Mouse (Mus musculus): Measurements from ENCODE around the gene Fsd1l.
"Not testable (repeated sequence)": the region's sequence is repeated elsewhere in the genome, so short reads cannot be mapped to it uniquely, and the experiment has no call there.

Gene Fsd1l

DNA sequence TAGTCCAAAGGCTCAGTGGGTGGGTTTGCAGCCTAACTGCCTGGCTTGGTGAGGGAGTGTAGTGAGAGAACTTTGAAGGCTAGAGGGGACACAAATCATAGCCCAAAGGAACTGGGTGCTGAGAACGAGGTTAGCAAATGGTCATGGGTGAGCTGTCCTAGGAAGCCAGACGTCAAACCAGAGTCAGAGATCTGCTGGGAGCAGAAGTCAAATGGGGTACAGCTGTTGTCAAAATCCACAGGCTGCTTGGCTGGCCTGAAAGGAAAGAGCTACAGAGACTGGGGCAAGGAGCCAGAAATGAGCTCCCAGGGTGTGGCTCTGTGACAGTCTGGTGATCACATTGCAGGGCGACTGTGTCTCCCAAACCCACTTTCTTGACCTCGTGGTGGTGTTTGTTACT is 2.3 kb upstream of the Fsd1l start:
- DNase-seq (ENCODE audit: low spot score): no peak

DNA sequence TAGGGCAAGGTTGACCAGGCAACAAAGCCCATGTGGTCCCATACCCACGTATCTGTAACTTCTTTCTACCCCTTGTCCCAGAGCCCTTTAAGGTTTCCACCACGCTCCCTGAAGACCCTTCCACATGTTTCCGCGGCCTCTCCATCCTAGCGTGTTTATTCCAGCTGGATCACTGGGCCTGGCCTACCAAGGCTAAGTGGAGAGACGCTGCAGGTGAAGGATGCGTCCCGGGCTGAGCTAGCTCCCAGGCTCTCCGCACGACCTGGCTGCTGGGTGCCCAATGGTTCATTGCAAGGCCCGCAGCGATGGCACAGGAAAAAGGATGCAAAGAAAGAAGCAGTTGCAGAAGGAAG is 332 bp upstream of the Fsd1l start:
- DNase-seq (ENCODE audit: low spot score): no peak

DNA sequence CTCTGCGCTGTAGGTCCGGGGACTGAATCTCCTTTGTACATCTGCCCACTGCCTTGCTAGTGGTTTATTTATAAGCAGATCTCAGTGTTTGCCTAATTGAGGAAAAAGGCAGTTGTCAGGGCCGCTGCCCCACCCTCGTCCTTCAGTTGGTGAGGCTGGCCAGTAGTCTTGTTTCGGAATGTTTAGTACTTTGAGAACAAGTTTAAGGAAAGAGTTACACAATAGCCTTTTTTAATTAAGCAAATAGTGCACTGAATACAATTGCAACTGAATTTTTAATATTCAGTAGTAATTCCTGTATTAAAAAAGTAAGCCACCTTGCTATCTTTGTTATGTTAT is 709 bp downstream of the Fsd1l start:
- DNase-seq (ENCODE audit: low spot score): no peak

GRCm38 (mm10) chr4:53635336-53635735 is 4.1 kb downstream of the Fsd1l start:
- DNase-seq (ENCODE audit: low spot score): no peak

- DNase-seq (ENCODE audit: low spot score): no peak
Observed at GRCm38 (mm10) chr4:53637269-53637909, 6.1 kb downstream of the Fsd1l start.

GRCm38 (mm10) chr4:53638549-53639123 is 7.4 kb downstream of the Fsd1l start:
- no peak for DNase-seq (ENCODE audit: low spot score)

- no peak for DNase-seq (ENCODE audit: low spot score)
Observed at GRCm38 (mm10) chr4:53658029-53658428, 26.8 kb downstream of the Fsd1l start.

DNA sequence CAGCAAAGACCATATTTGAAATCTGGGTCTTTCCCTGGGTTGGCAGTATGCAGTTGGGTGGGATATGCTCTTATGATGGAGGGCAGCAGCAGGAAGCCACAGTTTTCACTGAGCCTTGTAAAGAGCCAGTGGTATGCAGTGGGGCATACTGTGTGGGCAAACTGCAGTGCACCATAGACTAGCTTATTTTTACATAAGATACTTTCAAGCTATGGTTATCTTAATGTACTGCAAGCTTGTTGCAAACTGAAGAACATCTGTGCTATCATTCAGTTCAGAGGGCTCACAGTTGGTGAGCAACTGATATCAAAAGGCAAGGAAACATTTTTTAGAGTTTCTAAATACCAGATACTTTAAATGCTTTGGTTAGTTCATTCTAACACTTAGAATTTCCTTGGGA is 29.4 kb downstream of the Fsd1l start:
- no peak for DNase-seq (ENCODE audit: low spot score)

DNA sequence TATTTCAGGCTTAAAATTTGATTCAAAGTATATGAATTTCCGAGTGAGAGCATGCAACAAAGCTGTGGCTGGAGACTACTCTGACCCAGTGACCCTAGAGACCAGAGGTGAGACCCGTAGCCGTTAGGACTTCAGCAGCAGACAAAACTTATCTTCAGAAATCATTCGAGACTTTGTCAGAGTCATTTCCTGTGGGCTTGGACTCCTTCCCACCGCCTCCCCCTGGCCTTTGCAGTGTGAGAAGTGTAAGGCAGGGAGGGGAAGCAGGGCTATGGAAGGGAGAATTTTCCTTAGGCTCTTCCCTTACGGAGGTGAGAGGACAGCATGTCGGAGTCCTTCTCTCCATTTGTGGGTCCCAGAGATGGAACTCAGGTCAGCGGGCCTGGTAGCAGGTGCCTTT is 50.8 kb downstream of the Fsd1l start:
- no peak for DNase-seq (ENCODE audit: low spot score)

DNA sequence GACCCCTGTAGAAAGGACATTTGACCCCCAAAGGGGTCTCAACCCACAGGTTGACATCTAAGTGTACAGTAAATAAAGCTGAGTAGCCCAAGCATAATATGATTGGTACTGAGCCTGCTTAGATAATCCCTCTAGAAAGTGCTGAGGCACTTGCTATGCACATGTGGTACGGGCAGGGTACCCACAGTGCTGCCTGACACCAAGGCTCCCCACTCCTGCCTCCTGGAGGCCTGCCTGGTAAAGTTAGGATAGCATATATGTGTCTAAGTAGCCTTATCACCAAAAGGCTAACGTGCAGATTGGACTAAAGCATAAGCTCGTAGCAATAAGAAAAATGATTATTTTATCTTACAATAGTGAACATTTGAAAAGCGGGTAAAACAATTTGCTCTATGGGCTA is 57.7 kb downstream of the Fsd1l start:
- DNase-seq (ENCODE audit: low spot score): no peak

DNA sequence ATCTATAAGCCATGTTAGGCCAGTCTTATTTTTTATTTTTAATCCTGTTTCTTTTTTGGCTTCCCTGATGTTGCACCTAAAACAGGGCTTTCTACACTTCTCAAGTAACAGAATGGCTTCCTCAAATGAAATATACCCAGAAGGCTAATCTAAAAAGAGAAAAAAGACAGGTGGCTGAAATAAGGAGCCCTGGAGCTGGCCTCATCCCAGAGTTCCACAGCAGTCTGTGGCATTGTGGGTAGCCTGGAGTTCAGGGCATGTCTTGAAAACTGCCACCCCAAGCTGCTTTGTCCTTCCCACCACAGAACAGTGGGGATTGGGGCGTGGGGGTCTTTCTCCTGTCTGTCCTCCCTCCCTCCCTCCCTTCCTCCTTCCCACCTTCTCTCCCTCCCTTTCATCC is 60.1 kb downstream of the Fsd1l start:
- no peak for DNase-seq (ENCODE audit: low spot score)

DNA sequence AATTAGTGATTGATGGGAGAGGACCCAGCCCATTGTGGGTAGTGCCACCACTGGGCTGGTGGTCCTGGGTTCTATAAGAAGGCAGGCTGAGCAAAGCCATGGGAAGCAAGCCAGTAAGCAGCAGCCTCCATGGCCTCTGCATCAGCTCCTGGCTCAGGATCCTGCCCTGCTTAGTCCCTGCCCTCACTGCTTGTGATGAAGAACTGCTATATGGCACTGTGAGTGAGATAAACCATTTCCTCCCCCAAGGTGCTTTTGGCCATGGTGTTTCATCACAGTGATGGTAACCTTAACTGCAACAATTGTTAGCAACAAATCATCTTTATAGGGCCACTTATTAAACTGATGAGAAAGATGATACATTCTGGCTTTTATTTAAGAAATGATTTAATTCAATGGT is 77.9 kb downstream of the Fsd1l start:
- not testable (repeated sequence) for DNase-seq (ENCODE audit: low spot score)

- no peak for DNase-seq (ENCODE audit: low spot score)
Observed at GRCm38 (mm10) chr4:53710021-53710420, 78.8 kb downstream of the Fsd1l start.

- DNase-seq (ENCODE audit: low spot score): no peak
Observed at GRCm38 (mm10) chr4:53710555-53711328, 79.5 kb downstream of the Fsd1l start.

DNA sequence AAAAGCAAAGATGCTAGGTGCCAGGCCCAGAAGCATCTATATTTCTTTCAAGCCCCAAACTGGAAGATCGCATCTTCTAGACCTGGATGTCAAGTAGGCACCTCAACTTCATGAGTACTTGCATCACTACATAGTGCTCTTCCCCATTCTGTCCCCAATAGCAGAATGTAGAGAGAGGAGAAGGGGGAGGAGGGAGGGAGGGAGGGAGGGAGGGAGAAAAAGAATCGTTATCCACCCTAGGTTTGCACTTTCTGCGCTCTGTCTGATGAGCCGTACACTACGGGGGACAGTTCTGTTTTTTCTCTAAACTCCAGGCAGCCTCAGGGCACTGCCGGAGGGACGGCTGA is 82.4 kb downstream of the Fsd1l start, which contains the start of gene Fktn:
Fktn (plus strand) TSS at position 295 of the 347 bp plus-strand sequence.
- DNase-seq (ENCODE audit: low spot score): no peak

DNA sequence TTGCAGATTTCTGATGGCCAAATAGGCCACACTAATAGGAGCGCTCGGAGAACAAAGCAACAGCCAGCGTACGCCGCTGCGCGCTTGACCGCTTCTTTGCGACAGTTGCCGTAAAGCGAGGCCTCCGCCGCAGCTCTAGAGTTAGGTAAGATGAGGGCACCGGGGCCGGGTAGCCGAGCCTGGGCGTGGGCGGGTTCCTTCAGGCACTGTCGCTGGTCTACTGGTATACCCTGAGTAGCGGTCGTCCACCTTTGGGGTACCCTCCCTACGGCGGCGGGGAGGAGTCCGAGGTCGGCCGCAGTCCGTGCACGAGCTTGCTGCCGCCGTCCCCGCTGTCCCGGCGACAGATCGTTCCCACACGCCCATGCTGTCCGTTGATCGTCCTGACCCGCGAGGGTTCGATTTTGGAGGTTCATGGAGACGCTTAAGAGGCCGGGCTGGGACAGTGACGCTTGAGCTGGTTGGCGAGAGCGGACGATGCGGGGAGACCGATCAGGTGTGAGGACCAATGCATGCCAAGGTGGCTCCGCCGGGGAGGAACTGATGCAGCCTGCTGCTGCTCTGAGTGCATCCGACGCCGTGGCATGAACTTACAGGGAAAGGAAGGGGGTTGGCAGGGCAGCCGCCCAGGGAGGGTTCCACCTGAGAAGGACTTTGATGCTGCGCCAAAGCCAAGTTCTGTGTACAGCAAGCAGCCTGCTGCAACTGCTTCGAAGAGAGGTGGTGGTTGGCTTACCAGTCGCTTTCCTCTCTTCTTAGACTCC is 83.0 kb downstream of the Fsd1l start:
- peak; percentile 89 for DNase-seq (ENCODE audit: low spot score)

GRCm38 (mm10) chr4:53715977-53716376 is 84.7 kb downstream of the Fsd1l start:
- DNase-seq (ENCODE audit: low spot score): no peak

DNA sequence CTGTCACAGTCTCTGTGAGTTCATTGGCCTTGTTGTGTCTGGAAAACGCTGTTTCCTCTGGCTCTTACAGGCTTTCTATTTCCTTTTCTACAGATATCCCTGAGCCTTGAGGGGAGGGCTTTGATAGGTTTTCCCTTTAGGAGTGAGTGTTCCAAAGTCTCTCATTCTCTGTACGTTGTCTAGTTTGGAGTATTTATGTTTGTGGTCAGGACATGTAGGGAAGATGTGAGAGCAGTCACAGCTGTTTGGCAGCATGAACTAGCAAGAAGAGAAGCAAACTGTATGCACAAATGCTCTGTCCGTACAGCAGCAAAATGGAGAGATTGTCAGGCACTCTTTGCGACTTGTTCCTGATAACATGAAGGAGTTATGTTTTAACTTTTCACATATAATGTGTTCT is 86.3 kb downstream of the Fsd1l start:
- no peak for DNase-seq (ENCODE audit: low spot score)

DNA sequence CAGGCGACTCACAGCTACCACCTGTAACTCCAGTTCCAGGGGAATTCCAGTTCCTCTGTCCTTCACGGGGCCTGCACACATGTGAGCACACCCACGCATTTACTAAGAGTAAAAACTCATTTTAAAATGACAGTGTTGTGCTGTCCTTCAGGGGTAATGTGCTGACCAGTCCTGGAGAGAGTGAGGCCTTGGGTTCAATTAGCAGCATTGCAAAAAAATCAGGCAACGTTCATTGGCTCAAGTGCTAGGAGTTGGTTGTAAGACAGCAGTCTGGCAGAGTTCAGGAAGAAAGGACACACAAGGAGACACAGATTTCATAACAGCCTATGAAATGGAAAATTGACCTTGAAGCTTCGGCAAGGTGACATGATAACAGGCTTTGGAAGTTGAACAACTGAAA is 87.0 kb downstream of the Fsd1l start:
- no peak for DNase-seq (ENCODE audit: low spot score)

- DNase-seq (ENCODE audit: low spot score): no peak
Observed at GRCm38 (mm10) chr4:53722506-53722905, 91.2 kb downstream of the Fsd1l start.

DNA sequence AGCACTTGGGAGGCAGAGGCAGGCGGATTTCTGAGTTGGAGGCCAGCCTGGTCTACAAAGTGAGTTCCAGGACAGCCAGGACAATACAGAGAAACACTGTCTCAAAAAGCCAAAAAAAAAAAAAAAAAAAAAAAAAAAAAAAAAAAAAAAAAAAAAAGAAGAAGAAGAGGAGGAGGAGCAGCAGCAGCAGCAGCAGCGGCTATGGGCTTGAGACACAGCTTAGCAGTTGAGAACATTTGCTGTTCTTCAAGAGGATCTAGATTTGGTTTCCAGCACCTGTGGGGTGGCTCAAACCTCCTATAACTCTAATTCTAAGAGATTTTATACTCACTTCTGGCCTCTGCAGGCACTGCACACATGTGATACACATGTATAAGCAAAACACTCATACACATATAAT is 94.8 kb downstream of the Fsd1l start:
- DNase-seq (ENCODE audit: low spot score): not testable (repeated sequence)

DNA sequence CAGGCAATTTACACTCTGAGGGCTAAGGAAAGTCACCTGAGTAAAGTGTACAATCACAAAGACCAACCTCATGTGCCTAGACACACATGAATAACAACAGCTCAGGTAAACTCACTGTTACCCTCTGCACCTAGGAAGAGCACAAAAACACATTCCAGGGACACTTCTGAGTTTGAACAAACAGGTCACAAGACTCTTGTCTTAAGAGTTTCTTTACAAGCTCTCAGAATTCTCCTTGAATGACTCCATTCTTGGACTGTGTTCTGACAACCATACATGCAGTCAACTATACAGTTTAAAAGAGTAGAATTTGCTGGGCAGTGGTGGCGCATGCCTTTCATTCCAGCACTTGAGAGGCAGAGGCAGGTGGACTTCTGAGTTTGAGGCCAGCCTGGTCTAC is 96.8 kb downstream of the Fsd1l start:
- no peak for DNase-seq (ENCODE audit: low spot score)
